Mouse (Mus musculus): ENCODE data around the gene Wbp1l. TPM values are rescaled to one million over a fixed set of nuclear protein-coding genes. Genes with fewer than 3 reads are reported as not detected.

Gene Wbp1l
- 56.6 to 66.2 TPM (median 61.5 TPM) in 4 replicates for total RNA-seq (2023; ENCODE audit: inconsistent age)

DNA sequence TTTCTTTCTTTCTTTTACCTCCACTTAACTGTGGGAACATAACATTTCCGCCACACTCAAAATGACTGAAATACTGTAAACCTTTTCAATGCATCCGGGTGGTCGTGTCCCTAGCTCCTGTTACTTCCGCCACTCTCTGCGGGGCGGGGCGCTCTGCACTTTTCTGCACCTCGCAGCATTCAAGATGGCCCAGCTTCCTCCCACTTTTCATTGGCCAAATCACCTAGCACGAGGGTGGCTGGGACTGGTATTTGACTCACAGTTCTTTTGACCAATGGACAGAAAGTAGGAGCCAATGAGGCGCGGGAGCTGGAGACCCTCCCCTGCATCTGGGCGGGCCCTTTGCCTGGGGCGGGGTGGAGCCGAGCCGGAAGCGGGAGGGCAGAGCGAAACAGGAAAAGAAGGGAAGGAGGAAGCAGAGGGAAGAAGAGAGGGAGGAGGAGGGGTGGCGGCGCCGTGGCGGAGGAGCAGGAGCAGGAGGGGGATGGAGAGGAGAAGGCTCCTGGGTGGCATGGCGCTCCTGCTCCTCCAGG lies at the start of gene Wbp1l:
TSS of gene Wbp1l (plus strand) at position 365 of the 533 bp plus-strand sequence.

DNA sequence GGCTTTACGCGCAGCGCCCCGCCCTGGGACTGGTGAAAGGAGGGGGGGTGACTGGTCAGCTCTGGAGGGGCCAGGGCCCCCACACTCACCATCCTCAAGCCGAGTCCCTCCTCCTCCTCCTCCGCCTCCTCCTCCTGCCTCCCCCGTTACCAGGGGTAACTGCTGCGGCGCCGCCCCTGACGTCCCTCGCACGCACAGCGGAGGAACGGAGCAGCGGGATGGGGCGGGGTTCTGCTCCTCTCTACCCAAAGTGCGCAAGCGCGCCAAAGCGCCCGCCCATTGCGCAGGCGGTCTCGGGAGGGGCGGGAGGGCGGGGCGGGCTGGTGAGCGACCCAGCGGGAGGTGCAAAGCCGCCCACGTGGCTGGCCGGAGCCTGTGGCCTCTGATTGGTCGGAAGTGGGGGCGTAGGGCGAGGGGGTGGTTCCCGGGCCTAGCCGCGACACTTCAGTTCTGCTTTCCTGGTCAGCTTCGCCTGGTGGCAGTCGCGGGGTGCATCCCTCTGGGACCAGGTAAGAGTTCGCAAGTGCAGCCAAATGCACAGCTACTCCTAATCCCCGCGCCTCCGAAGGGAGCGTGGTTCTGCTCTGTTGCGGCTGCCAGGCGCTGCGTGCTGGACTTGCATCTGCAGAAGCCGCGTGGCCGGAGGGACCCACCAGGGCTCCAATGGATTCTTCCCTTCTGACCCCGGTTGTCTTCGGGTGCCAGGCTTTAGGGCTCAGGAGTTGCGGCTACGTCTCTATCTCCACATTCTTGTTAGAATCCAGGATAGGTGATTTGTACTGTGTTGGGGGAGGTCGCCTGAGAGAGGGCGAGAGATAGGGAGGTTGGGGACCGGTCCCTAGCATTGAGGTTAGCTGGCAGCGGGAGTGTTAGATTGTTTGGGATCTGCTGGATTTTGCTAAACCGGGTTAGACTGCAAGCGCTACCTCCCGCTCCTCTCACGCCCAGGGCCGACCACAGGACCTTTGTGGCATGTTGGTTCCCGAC lies 25.6 kb upstream of the Wbp1l start, which contains the start of the genes Arl3 and Sfxn2:
TSS of gene Arl3 (minus strand) at position 248 of the 987 bp plus-strand sequence.
TSS of gene Sfxn2 (plus strand) at position 415 of the 987 bp plus-strand sequence.

DNA sequence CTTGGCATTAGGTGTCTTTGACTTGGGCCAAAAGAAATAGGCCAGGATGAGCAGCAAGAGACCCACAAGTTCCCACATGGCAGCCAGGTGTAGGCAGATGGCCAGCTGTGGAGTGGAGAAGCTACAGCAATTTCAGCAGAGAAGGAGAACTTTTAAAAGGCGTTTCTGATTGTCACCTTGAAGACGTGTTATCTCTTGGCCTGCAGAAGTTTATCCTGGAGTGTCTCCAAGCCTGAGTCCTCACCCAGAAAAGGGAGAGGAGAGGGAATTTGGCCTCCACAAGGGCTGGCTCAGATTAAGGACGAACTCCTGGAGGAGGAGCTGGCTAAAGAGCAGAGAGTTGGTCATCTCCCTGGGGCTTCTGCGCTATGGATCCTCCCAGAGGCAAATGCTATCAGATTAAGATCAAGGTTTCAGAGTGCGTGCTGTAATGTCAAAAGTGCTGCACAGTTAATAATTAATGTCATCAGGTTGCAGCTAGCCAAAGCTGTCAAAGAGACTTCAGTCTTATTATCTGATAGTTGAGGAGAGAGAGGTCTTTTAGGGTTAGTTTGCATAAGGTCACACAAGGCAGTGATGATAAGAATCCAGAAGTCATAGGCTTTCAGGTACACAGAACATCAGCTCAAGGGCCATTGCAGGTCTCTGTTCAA lies 74.0 kb downstream of the Wbp1l start, which contains the start of gene Cyp17a1:
TSS of gene Cyp17a1 (minus strand) at position 407 of the 653 bp plus-strand sequence.

DNA sequence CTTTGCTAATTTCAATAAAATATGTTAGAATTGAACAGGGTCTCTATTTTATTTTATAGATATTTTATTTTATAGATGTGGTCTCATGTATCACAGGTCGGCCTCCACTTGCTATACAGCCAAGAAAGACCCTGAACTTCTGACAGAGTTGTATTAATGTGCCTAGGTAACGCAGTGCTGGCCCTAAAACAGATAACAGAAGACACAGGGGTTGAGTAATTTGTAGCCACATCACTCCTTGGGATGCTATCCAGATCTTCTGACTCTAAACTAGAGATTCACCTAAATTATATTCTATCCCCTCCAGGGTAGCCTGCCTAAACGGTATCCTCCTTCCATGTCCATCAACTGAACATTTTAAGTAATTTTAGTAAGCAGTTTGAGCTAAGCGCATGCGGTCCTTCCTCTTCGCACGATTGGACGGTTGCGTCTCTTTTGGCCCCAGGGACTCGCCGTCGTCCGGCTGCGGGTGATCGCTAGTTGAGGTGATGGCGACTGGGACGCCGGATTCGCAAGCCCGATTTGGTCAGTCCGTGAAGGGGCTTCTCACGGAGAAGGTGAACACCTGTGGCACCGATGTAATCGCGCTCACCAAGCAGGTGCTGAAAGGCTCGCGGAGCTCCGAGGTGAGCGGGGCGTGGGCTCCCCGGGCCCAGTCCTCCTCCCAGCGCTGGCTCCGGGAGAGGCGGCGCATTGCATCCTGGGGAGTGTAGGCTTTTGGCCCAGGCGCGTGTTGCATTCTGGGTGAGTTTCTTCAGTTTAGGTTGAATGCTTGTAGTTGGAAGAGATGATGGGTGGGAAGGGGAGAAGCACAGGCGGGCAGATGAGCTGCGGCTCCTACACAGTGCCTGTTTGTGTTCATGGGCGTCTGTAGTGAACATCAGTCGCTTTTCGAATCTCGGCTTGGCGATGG lies 90.8 kb downstream of the Wbp1l start, which contains the start of gene Borcs7:
TSS of gene Borcs7 (plus strand) at position 447 of the 913 bp plus-strand sequence.

Other genes with a start within 250 kb of the Wbp1l start
- gene 2310034G01Rik, start 248.8 kb upstream of the Wbp1l start, total RNA-seq (2023; ENCODE audit: inconsistent age), result not detected in 4 replicates
- gene Actr1a, start 203.3 kb upstream of the Wbp1l start, total RNA-seq (2023; ENCODE audit: inconsistent age), result 90.2 to 98.4 TPM (median 95.7 TPM) in 4 replicates
- gene Sufu, start 202.2 kb upstream of the Wbp1l start, total RNA-seq (2023; ENCODE audit: inconsistent age), result 39.9 to 46.2 TPM (median 44.2 TPM) in 4 replicates
- gene Trim8, start 97.4 kb upstream of the Wbp1l start, total RNA-seq (2023; ENCODE audit: inconsistent age), result 61.7 to 73.8 TPM (median 71.9 TPM) in 4 replicates
- 9.0 to 17.3 TPM (median 13.5 TPM) in 4 replicates for gene Arl3, start 25.9 kb upstream of the Wbp1l start, total RNA-seq (2023; ENCODE audit: inconsistent age)
- 10.3 to 15.9 TPM (median 14.5 TPM) in 4 replicates for gene Sfxn2, start 25.7 kb upstream of the Wbp1l start, total RNA-seq (2023; ENCODE audit: inconsistent age)
- gene Cyp17a1, start 74.1 kb downstream of the Wbp1l start, total RNA-seq (2023; ENCODE audit: inconsistent age), result not detected in 4 replicates
- gene Borcs7, start 90.8 kb downstream of the Wbp1l start, total RNA-seq (2023; ENCODE audit: inconsistent age), result 11.1 to 12.4 TPM (median 11.2 TPM) in 4 replicates
- 46.7 to 57.1 TPM (median 50.5 TPM) in 4 replicates for gene As3mt, start 108.4 kb downstream of the Wbp1l start, total RNA-seq (2023; ENCODE audit: inconsistent age)
- gene Cnnm2, start 162.5 kb downstream of the Wbp1l start, total RNA-seq (2023; ENCODE audit: inconsistent age), result 4.2 to 4.6 TPM (median 4.3 TPM) in 4 replicates